Mouse (Mus musculus): Measurements from ENCODE around the gene 2010300C02Rik. TPM values are rescaled to one million over a fixed set of nuclear protein-coding genes. Genes with fewer than 3 reads are reported as not detected.
"Not testable (repeated sequence)": the region's sequence is repeated elsewhere in the genome, so short reads cannot be mapped to it uniquely, and the experiment has no call there.

2010300C02Rik gene
- polyA plus RNA-seq, 1 experiment from 2014 or later = 3.6 TPM

- ATAC-seq (no peak), DNase-seq (ENCODE audit: low read depth, low spot score) (no peak)
- POLR2A ChIA-PET = no interaction called here
- peaks cover 17% of the 10 kb centered on the region for H3K27me3 ChIP-seq
- in situ Hi-C loops (cut with MboI; ENCODE audit: low pct_unique_long_range_greater_than_20kb) = no loop called here
- CTCF ChIA-PET = no interaction called here
- TF ChIP-seq CTCF (IDR thresholded peaks at IDR 0.05) = no peak
Measured at GRCm38 (mm10) chr1:37729353-37729752, 9.5 kb upstream of the 2010300C02Rik start.

- H3K27me3 ChIP-seq = peaks cover 10% of the 10 kb centered on the region
- POLR2A ChIA-PET = no interaction called here
- in situ Hi-C loops (cut with MboI; ENCODE audit: low pct_unique_long_range_greater_than_20kb) = no loop called here
- ATAC-seq (no peak), DNase-seq (ENCODE audit: low read depth, low spot score) (no peak)
- TF ChIP-seq CTCF (IDR thresholded peaks at IDR 0.05) = no peak
- CTCF ChIA-PET = no interaction called here
Measured at GRCm38 (mm10) chr1:37728053-37728452, 8.2 kb upstream of the 2010300C02Rik start.

- ChIA-PET POLR2A (no interaction called here), CTCF (no interaction called here)
- ATAC-seq = no peak
- peaks cover 10% of the 10 kb centered on the region for H3K27me3 ChIP-seq
- DNase-seq (ENCODE audit: low read depth, low spot score) = no peak
- TF ChIP-seq CTCF (IDR thresholded peaks at IDR 0.05) = no peak
- in situ Hi-C loops (cut with MboI; ENCODE audit: low pct_unique_long_range_greater_than_20kb) = no loop called here
Measured at GRCm38 (mm10) chr1:37727186-37727585, 7.3 kb upstream of the 2010300C02Rik start.

GRCm38 (mm10) chr1:37726426-37726825 lies 6.5 kb upstream of the 2010300C02Rik start:
- in situ Hi-C loops (cut with MboI; ENCODE audit: low pct_unique_long_range_greater_than_20kb) = no loop called here
- no peak for TF ChIP-seq CTCF (IDR thresholded peaks at IDR 0.05)
- ATAC-seq (no peak), DNase-seq (ENCODE audit: low read depth, low spot score) (no peak)
- POLR2A ChIA-PET = interaction anchor here (2.0 kb wide), 1 partner anchor 19 kb away, joined by 4 read pairs; no protein-coding TSS in a partner anchor
- CTCF ChIA-PET = no interaction called here
- H3K27me3 ChIP-seq = peaks cover 10% of the 10 kb centered on the region

GRCm38 (mm10) chr1:37725880-37726279 lies 6.0 kb upstream of the 2010300C02Rik start:
- DNase-seq (ENCODE audit: low read depth, low spot score) (no peak), ATAC-seq (no peak)
- in situ Hi-C loops (cut with MboI; ENCODE audit: low pct_unique_long_range_greater_than_20kb) = no loop called here
- TF ChIP-seq CTCF (IDR thresholded peaks at IDR 0.05) = no peak
- H3K27me3 ChIP-seq = peaks cover 11% of the 10 kb centered on the region
- POLR2A ChIA-PET = interaction anchor here (2.0 kb wide), 1 partner anchor 18 kb away, joined by 4 read pairs; no protein-coding TSS in a partner anchor
- CTCF ChIA-PET = interaction anchor here (1.7 kb wide), 1 partner anchor 36 kb away, joined by 3 read pairs; no protein-coding TSS in a partner anchor

- ChIA-PET CTCF (no interaction called here), POLR2A (interaction anchor here (0.6 kb wide), 1 partner anchor 11 kb away, joined by 3 read pairs; no protein-coding TSS in a partner anchor)
- ATAC-seq = no peak
- in situ Hi-C loops (cut with MboI; ENCODE audit: low pct_unique_long_range_greater_than_20kb) = loop anchor here (25.0 kb wide), 1 partner anchor 391 kb away; no protein-coding TSS in a partner anchor
- no peak for DNase-seq (ENCODE audit: low read depth, low spot score)
- TF ChIP-seq CTCF (IDR thresholded peaks at IDR 0.05) = no peak
- H3K27me3 ChIP-seq = peaks cover 12% of the 10 kb centered on the region
Measured at GRCm38 (mm10) chr1:37721092-37721491, 1.2 kb upstream of the 2010300C02Rik start.

GRCm38 (mm10) chr1:37719030-37719723 lies 708 bp downstream of the 2010300C02Rik start:
- ChIA-PET CTCF (interaction anchor here (1.2 to 1.7 kb wide), 3 partner anchors 11 to 41 kb away, joined by 3 to 5 read pairs (median 4); no protein-coding TSS in a partner anchor), POLR2A (no interaction called here)
- ATAC-seq = peak; percentile 13
- H3K27me3 ChIP-seq = peaks cover 7% of the 10 kb centered on the region
- no peak for TF ChIP-seq CTCF (IDR thresholded peaks at IDR 0.05)
- in situ Hi-C loops (cut with MboI; ENCODE audit: low pct_unique_long_range_greater_than_20kb) = loop anchor here (25.0 kb wide), 1 partner anchor 393 kb away; no protein-coding TSS in a partner anchor
- no peak for DNase-seq (ENCODE audit: low read depth, low spot score)

GRCm38 (mm10) chr1:37718516-37718915 lies 1.4 kb downstream of the 2010300C02Rik start:
- peaks cover 7% of the 10 kb centered on the region for H3K27me3 ChIP-seq
- CTCF ChIA-PET = interaction anchor here (1.2 kb wide), 1 partner anchor 10 kb away, joined by 4 read pairs; no protein-coding TSS in a partner anchor
- in situ Hi-C loops (cut with MboI; ENCODE audit: low pct_unique_long_range_greater_than_20kb) = loop anchor here (25.0 kb wide), 1 partner anchor 394 kb away; no protein-coding TSS in a partner anchor
- ATAC-seq (no peak), DNase-seq (ENCODE audit: low read depth, low spot score) (no peak)
- POLR2A ChIA-PET = no interaction called here
- TF ChIP-seq CTCF (IDR thresholded peaks at IDR 0.05) = no peak

GRCm38 (mm10) chr1:37717415-37718195 lies 2.3 kb downstream of the 2010300C02Rik start:
- no peak for ATAC-seq
- H3K27me3 ChIP-seq = peaks cover 7% of the 10 kb centered on the region
- ChIA-PET POLR2A (no interaction called here), CTCF (no interaction called here)
- in situ Hi-C loops (cut with MboI; ENCODE audit: low pct_unique_long_range_greater_than_20kb) = loop anchor here (25.0 kb wide), 1 partner anchor 395 kb away; no protein-coding TSS in a partner anchor
- no peak for TF ChIP-seq CTCF (IDR thresholded peaks at IDR 0.05)
- no peak for DNase-seq (ENCODE audit: low read depth, low spot score)

- H3K27me3 ChIP-seq; ATAC-seq; POLR2A ChIA-PET; DNase-seq (ENCODE audit: low read depth, low spot score); CTCF ChIA-PET: not testable (repeated sequence)
- in situ Hi-C loops (cut with MboI; ENCODE audit: low pct_unique_long_range_greater_than_20kb) = loop anchor here (25.0 kb wide), 1 partner anchor 400 kb away; no protein-coding TSS in a partner anchor
Measured at GRCm38 (mm10) chr1:37712357-37712737, 7.5 kb downstream of the 2010300C02Rik start.
